Mouse (Mus musculus): Measurements from ENCODE around the gene Zfp968. TPM values are rescaled to one million over a fixed set of nuclear protein-coding genes. Genes with fewer than 3 reads are reported as not detected.
"Not testable (repeated sequence)": the region's sequence is repeated elsewhere in the genome, so short reads cannot be mapped to it uniquely, and the experiment has no call there.

The Zfp968 gene
- polyA plus RNA-seq (2016; fragmentation: Nextera tagmentation; extraction: Ambion mirVana) = 1.7 and 2.2 TPM in 2 replicates

GRCm38 (mm10) chr2:175372136-175372535 lies at the start of gene Zfp968:
Gene Zfp968 (plus strand): TSS chr2:175372436.
- not testable (repeated sequence) for H3K9me3 ChIP-seq (replicated peaks); ATAC-seq; H3K9ac ChIP-seq; H3K27me3 ChIP-seq (replicated peaks); H3K36me3 ChIP-seq; H3K4me3 ChIP-seq; H3K4me2 ChIP-seq; H3K27ac ChIP-seq; H3K4me1 ChIP-seq
- no CpG with 5 or more reads among the region's 6 CpGs for WGBS (ENCODE audit: insufficient replicate concordance)

- WGBS (ENCODE audit: insufficient replicate concordance) = no CpG with 5 or more reads among the region's 8 CpGs
- H3K4me2 ChIP-seq = not testable (repeated sequence)
These were observed 34.1 kb upstream of the Zfp968 start, which contains the start of gene Gm4631 for GRCm38 (mm10) chr2:175338097-175338496. Gene Gm4631 (minus strand): TSS chr2:175338197.

More at GRCm38 (mm10) chr2:175338097-175338496, 34.1 kb upstream of the Zfp968 start, which contains the start of gene Gm4631:
- not testable (repeated sequence) for H3K9me3 ChIP-seq (replicated peaks); H3K36me3 ChIP-seq; H3K27me3 ChIP-seq (replicated peaks); H3K4me3 ChIP-seq; H3K9ac ChIP-seq; H3K4me1 ChIP-seq; H3K27ac ChIP-seq; ATAC-seq

Other genes starting within 250 kb of the Zfp968 start
- gene Gm14399, start 230.4 kb upstream of the Zfp968 start, polyA plus RNA-seq (2016; fragmentation: Nextera tagmentation; extraction: Ambion mirVana) = 2.0 and 3.4 TPM in 2 replicates
- 0.12 and 0.20 TPM in 2 replicates for gene Gm14443, start 196.6 kb upstream of the Zfp968 start, polyA plus RNA-seq (2016; fragmentation: Nextera tagmentation; extraction: Ambion mirVana)
- gene Gm14391, start 165.5 kb upstream of the Zfp968 start, polyA plus RNA-seq (2016; fragmentation: Nextera tagmentation; extraction: Ambion mirVana) = 1.7 and 2.0 TPM in 2 replicates
- gene Gm14440, start 97.3 kb upstream of the Zfp968 start, polyA plus RNA-seq (2016; fragmentation: Nextera tagmentation; extraction: Ambion mirVana) = not detected in 2 replicates
- gene Gm4631, start 34.2 kb upstream of the Zfp968 start, polyA plus RNA-seq (2016; fragmentation: Nextera tagmentation; extraction: Ambion mirVana) = 8.0 and 8.3 TPM in 2 replicates
- 2.9 and 3.3 TPM in 2 replicates for gene Gm4724, start 63.4 kb downstream of the Zfp968 start, polyA plus RNA-seq (2016; fragmentation: Nextera tagmentation; extraction: Ambion mirVana)
- gene Zfp965, start 97.5 kb downstream of the Zfp968 start, polyA plus RNA-seq (2016; fragmentation: Nextera tagmentation; extraction: Ambion mirVana) = 2.0 and 3.8 TPM in 2 replicates

Data from liver, embryonic 12.5 days (tissue).